Mouse (Mus musculus) ES-E14 (cell line): Measurements from ENCODE around the gene Ackr4.

ENCODE experiments used
- HCFC1 ChIP-seq: IDR thresholded peaks from 2 replicates; pipeline ENCODE4 v1.6.1; 2012; ENCODE audit warnings: low read length, inconsistent platforms, borderline replicate concordance; ENCODE audit not compliant: insufficient read depth
- ZC3H11A ChIP-seq: IDR thresholded peaks from 2 replicates; pipeline ENCODE4 v1.6.1; 2012; ENCODE audit warnings: low read depth, mild to moderate bottlenecking, inconsistent platforms, low read length, borderline replicate concordance
- ZNF384 ChIP-seq: IDR thresholded peaks from 2 replicates; pipeline ENCODE4 v1.6.1; 2012; ENCODE audit warnings: low read depth, low read length, inconsistent platforms

GRCm38 (mm10) chr9:104126833-104127232 lies at the start of gene Ackr4:
- TF ChIP-seq ZC3H11A (no peak), HCFC1 (no peak), ZNF384 (no peak)
